Mouse (Mus musculus): ENCODE data around the gene Smyd3.

GRCm38 (mm10) chr1:179107211-179107610, 410.6 kb downstream of the Smyd3 start:
- TF ChIP-seq CTCF (IDR thresholded peaks at IDR 0.05; ENCODE audit: low read depth, low read length) (no peak), POLR2A (IDR thresholded peaks at IDR 0.05; ENCODE audit: extremely low read depth, insufficient read depth, low read length) (no peak)

Measured in liver, adult 2 months (tissue).